Mouse (Mus musculus) MN1 (cell line): ENCODE data around the gene Klk11.

Experiments used
- DNase-seq: peaks from one replicate; pipeline ENCODE4 v3.0.0-alpha.2; 2016; ENCODE audit warnings: low spot score

Klk11 gene

DNA sequence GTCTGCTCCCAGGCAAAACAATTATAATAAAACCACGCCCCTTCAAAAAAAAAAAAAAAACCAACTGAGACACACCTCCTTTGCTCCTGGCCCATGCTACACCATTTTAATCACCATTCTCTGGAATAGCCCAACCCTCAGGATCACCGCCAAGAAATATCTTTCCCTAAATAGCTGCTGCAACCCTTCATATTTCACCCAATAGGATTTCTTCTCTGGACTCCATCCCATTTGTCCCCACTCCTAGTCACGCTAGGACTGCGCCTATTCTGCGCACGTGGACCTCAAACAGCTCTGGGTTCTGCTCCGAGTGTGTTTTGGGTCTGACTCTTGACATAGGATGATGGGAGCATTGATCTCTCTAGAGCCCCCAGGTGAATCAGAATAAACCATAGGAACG is 22.0 kb downstream of the Klk11 start:
- no peak for DNase-seq

DNA sequence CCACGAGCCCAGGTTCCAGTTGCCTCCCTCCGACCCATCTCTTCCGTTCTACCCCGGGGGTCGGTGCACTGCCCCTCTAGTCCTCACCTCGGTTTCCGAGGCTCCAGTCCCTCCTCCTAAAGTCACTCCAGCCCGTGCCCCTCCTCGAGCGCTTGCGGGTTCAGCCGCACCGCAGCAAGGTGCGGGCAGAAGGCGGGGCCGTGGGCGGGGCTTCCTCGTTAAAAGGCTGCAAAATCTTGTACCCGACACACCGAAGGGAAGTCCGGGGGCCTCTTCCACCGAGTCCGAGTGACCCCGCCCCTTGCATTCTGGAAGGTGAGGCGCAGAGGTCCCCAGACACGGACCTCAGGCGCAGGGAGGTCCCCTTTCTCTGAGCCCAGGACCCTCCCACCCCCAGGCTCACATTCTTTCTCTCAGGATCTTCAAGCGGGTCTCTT is 22.9 kb downstream of the Klk11 start, which contains the start of gene Klk8:
Gene Klk8, plus strand, starts transcription at position 245 of the 437 bp plus-strand sequence.
- DNase-seq, result no peak

DNA sequence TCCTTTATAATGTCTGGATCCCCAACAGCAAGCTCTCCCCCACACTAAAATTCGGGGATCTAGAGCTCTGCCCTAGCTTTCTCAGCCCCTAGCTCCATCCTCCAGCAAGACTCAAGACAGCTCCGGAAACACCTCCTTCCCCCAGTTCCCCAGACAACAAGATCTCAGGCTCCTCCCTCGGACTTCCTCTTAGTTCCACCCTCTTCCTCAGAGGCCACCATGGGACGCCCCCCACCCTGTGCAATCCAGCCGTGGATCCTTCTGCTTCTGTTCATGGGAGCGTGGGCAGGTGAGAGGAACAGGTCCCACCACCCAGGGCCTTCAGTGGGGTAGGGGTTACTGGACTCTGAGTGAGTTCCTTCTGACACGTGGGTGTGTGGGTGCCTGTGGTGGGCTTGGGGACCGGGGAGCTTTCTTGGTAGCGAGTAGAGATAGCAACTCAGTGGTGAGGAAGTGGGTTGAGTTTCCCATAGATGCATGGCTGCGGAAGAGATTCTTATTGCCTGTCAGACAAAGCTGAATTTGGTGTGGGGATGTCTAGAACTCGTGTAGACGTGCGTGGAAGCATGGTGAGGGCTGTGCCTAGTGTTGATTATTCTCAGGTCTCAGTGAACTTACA is 23.5 kb downstream of the Klk11 start:
- no peak for DNase-seq

DNA sequence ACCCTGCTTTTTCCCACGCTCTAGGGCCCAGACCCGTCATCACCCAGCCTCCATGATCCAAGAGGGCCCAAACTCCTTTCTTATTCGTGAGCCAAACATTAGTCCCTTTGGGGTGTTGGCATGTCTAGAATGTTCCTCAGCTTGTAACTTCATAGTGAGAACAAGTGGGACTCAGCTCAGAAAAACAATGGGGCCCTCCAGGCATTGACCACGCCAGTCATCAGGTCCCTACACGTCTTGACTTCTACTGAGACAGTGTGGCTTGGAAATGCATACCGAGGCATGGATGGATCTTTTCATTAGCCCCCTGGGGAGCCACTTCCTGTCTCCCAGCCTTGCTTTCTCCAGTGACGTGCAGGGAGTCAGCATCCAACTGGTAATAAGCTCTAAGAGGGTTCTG is 25.5 kb downstream of the Klk11 start:
- DNase-seq, result no peak

DNA sequence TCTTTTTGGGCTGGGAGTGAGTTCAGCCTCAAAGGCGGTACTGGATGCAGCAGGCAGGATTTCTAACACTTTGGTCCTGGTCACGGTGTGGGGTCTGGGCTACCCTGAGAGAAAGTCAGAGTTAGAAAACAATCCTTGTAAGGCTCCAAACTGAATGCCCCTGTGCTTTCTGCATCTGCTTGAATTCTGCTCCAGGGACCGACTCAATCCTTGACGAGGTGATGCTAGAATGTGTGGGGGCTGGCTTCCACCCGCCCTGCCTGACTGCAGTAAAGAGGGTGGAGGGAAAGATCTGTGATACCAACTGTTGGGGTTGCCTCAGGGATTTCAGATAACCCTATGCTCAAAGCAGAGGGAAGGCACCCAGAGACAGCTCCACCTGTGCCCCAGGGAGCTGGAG is 36.6 kb downstream of the Klk11 start, which contains the start of gene Klk7:
Gene Klk7, plus strand, starts transcription at position 301 of the 400 bp plus-strand sequence.
- DNase-seq, result no peak

DNA sequence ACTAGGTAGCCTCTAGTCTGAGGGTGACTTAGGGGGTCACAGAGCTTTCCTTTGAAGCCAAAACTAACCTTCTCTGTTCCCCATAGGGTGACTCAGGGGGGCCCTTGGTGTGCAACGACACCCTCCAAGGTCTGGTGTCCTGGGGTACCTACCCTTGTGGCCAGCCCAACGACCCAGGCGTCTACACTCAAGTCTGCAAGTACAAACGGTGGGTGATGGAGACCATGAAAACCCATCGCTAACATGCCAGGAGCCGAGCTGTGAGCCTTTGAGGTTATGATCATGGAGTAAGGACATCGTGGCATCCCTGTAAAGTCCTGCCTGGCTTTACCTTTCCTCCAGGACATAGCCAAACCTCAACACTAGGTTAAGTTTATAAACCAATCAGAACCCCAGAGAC is 40.8 kb downstream of the Klk11 start:
- DNase-seq, result no peak

DNA sequence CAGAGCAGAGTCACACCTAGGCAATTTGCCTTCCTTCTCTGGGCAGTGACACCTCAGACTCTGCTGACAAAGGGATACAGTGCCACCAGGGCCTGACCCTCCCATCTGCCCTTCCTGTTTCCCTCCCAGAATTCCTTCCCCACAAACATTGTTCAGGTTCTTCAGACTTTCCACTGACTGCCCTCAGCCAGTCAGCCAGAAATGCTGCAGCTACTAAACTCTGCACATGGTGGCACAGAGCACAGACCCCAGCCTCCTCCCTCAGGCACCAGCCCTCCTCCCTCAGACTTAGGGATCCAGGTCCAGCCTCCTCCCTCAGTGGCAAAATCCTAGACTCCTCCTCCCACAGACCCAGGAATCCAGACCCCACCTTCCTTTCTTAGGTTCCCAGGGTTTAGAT is 42.3 kb downstream of the Klk11 start:
- no peak for DNase-seq

DNA sequence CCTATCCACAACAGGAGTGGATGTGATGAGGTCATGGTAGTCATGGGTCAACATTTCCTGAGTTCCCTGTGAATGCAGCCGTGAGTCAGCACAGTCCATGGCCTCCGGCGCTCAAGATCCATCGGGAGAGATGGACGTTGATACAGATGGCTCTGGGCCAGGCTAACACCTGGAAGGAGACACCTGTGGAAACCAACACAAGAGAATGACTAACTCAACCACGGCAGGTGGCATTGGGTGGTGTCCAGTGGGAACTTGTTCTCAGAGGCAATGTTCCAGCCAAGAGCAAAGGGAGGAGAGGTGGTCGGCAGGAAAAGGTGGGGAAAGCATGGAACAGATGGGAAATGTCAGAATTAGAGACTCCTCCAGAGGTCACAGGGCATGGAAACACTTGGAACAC is 47.2 kb downstream of the Klk11 start:
- no peak for DNase-seq

DNA sequence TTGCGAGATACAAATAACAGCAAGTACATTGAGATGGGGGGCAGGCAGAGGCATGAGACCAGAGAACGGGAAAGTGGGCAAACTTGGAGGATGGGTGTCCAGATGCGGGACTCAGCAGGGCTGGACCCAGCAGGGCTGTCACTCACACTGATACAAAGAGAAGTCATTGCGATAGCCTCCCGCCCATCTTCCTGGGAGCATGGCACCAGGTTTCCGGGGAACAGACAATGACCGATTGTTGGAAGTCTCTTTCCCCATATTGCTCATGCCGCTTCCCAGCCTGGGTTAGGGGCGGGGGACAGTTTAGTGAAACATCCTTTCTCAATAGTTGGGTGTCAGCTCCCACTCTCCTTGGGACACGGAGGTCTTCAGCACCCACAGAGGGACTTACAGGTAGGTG is 49.8 kb downstream of the Klk11 start, which contains the start of gene Klk6:
Gene Klk6, plus strand, starts transcription at position 301 of the 400 bp plus-strand sequence.
- DNase-seq, result no peak

DNA sequence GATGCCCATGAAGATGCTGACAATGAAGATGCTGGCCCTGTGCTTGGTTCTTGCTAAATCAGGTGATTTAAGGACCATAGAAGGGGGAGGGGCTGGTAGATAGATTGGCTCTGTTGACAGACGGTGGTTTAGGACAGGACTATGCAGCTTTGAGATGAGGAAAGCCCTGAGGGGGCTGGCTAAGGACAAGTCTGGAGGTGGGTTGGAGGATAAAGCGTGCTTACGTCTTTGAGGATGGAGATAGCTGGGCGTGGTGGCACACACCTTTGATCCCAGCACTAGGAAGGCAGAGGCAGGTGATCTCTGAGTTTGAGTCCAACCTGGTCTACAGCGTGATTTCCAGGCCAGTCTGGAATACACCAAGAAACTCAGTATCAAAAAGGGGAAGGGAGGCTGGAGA is 51.7 kb downstream of the Klk11 start:
- DNase-seq, result no peak

DNA sequence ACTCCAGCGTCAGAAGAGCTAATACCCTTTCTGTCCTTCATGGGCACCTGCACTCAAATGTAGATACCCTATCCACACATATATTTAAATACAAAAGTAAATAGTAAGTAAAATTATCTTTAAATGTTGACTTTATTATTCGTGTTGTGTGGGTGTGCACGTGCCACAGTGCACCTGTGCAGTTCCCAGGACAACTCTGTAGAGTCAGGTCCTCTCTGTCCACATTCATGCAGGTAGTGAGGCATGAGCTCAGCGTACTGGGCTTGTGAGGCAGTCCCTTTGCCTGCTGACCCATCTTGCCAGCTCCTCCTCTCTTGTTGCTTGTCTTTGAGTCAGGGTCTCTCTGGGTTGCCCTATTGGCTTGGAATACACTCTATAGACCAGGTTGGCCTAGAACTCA is 53.3 kb downstream of the Klk11 start:
- no peak for DNase-seq
